In genomic region chr7:133155621-133156020, GRCm38 (mm10) we compare ENCODE assay signal across 21 mouse cellular contexts. TPM values are rescaled to one million over a fixed set of nuclear protein-coding genes. Genes with fewer than 3 reads are reported as not detected.
DNase-seq lines count a peak whose midpoint lies in the region; ATAC-seq and TF ChIP-seq lines count a peak whose summit lies in the region.
"Had no signal": no experiment of that assay in that cellular context is flagged by ENCODE, and none has a peak within 500 bp of the region (broad histone marks: within the 10 kb centered on the region; RNA-seq: fewer than 3 reads in every experiment).

No protein-coding gene starts in this region.

- no peaks in the 10 kb centered on the region for H3K27me3 ChIP-seq in Patski
- H3K27me3 ChIP-seq: embryonic facial prominence, embryonic 13.5 days; embryonic facial prominence, embryonic 15.5 days; forebrain, embryonic 12.5 days had no signal

- ATAC-seq in Patski = peak; percentile 79
- ATAC-seq: CD4-positive, CD25-positive, alpha-beta regulatory T cell, adult 4 months; forebrain, embryonic 14.5 days; forebrain, embryonic 16.5 days had no signal

- no peak for TF ChIP-seq CTCF in Patski (IDR thresholded peaks at IDR 0.05)

- in situ Hi-C loops in Patski (cut with MboI; ENCODE audit: low pct_unique_long_range_greater_than_20kb) = no loop called here

- POLR2A ChIA-PET in Patski (lab: Charles Lee) = no interaction called here

- CTCF ChIA-PET in Patski (lab: Charles Lee) = no interaction called here

- peak; percentile 54 to 60 for DNase-seq in cerebellum, postnatal 10 days
- no peak for DNase-seq in cerebellum, adult 18-20 months
- DNase-seq in cerebellum, postnatal 25 days = peak; percentile 36 to 49
- no peak for DNase-seq in cerebellum, adult 9-10 months
- DNase-seq in heart, adult 11 months = peak; percentile 68
- no peak for DNase-seq in heart, adult 9 months (ENCODE audit: low spot score in 2 of 2)
- no peak for DNase-seq in Patski (ENCODE audit: low read depth, low spot score)
- DNase-seq: adrenal gland, adult 2 months; adrenal gland, postnatal 10 days; adrenal gland, postnatal 25 days; B cell, adult 2 months; cerebellum, adult 11 months; embryo, embryonic 11 days had no signal

RNA-seq across cellular contexts. Expression of gene Ctbp2, which starts 31.5 kb away (rescaled TPM):
- polyA plus RNA-seq in Patski (2021) = 82.8 TPM

RNA-seq across cellular contexts. Expression of gene Fgfr2, which starts 32.5 kb away (rescaled TPM):
- 48.8 TPM for polyA plus RNA-seq in Patski (2021)
- polyA plus RNA-seq: CD4-positive, CD25-positive, alpha-beta regulatory T cell, adult 4 months; erythroblast, embryonic 14.5 days; G1E had no signal

Comparison
In these comparisons a context has a peak if more than half of its experiments do, and no peak if none do; other contexts are left out.
1. DNase-seq: peak in cerebellum, postnatal 10 days (2 of 2), cerebellum, postnatal 25 days (2 of 2) and heart, adult 11 months (single experiment); none in cerebellum, adult 18-20 months (0 of 2), cerebellum, adult 9-10 months (single experiment), heart, adult 9 months (0 of 2) and Patski (single experiment).